Mouse (Mus musculus) CH12.LX (cell line): Measurements from ENCODE around the gene Tnc. TPM values are rescaled to one million over a fixed set of nuclear protein-coding genes. Genes with fewer than 3 reads are reported as not detected.
"Not testable (repeated sequence)": the region's sequence is repeated elsewhere in the genome, so short reads cannot be mapped to it uniquely, and the experiment has no call there.

Source experiments
- DNase-seq: peaks from one replicate; pipeline ENCODE4 v3.0.0-alpha.2; 2013; ENCODE audit errors: extremely low read depth
- H3K27ac ChIP-seq: 2 replicates; pipeline ENCODE4 v1.5.1; 2012; ENCODE audit warnings: low read depth, mild to moderate bottlenecking, control low read depth, moderate library complexity; ENCODE audit not compliant: insufficient read depth
- H3K27me3 ChIP-seq: replicated peaks from 2 replicates; pipeline ENCODE3; 2012; ENCODE audit warnings: inconsistent platforms
- H3K36me3 ChIP-seq, 2 experiments: replicated peaks in 1 of 2; 2 replicates each; pipeline versions ENCODE3 to v1.6.1; 2012; ENCODE audit warnings: inconsistent platforms in 1 of 2, low read length in 1 of 2, mild to moderate bottlenecking in 1 of 2, mixed read lengths in 1 of 2, moderate library complexity in 1 of 2; ENCODE audit not compliant: control insufficient read depth in 1 of 2, insufficient read depth in 1 of 2
- H3K4me1 ChIP-seq, 2 experiments: 2 replicates each; pipeline ENCODE4 v1.6.1; 2012; ENCODE audit warnings: inconsistent platforms in 1 of 2, moderate library complexity in 1 of 2; ENCODE audit not compliant: insufficient read depth in 2 of 2, control insufficient read depth in 1 of 2
- H3K4me2 ChIP-seq: 2 replicates; pipeline ENCODE4 v1.6.1; 2012; ENCODE audit warnings: low read depth, mild to moderate bottlenecking, control low read depth; ENCODE audit not compliant: poor library complexity, insufficient read depth, severe bottlenecking
- H3K4me3 ChIP-seq, 3 experiments: fragments of 150-350 bp in 1 of 3; sonication (generic) in 1 of 3; replicated peaks in 1 of 3; 2 replicates each; pipeline versions ENCODE3 to v1.5.1; 2011 to 2012; ENCODE audit warnings: low read depth in 2 of 3, low read length in 2 of 3, mild to moderate bottlenecking in 2 of 3, moderate library complexity in 2 of 3, control low read depth in 1 of 3, improper control_type of control experiment in 1 of 3, inconsistent platforms in 1 of 3, mixed read lengths in 1 of 3; ENCODE audit not compliant: poor library complexity in 1 of 3
- H3K79me2 ChIP-seq: replicated peaks from 2 replicates; pipeline ENCODE4 v1.6.1; 2012; ENCODE audit warnings: mild to moderate bottlenecking, moderate library complexity; ENCODE audit not compliant: control insufficient read depth, poor library complexity, insufficient read depth, severe bottlenecking; ENCODE audit errors: extremely low read depth
- H3K9ac ChIP-seq: 2 replicates; pipeline ENCODE4 v1.6.1; 2012; ENCODE audit warnings: low read depth, mild to moderate bottlenecking, control low read depth, moderate library complexity; ENCODE audit not compliant: insufficient read depth
- H3K9me3 ChIP-seq: replicated peaks from 2 replicates; pipeline ENCODE3; 2012; ENCODE audit warnings: low read length, inconsistent platforms, mixed read lengths
- CTCF ChIP-seq, 2 experiments: IDR thresholded peaks in 1 of 2; conservative IDR thresholded peaks in 1 of 2; 2 replicates each; pipeline ENCODE4 v1.5.1; 2011 to 2012; ENCODE audit warnings: low read depth in 2 of 2, low read length in 2 of 2, improper control_type of control experiment in 1 of 2, inconsistent platforms in 1 of 2, mild to moderate bottlenecking in 1 of 2, moderate library complexity in 1 of 2
- E2F4 ChIP-seq: IDR thresholded peaks from 2 replicates; pipeline ENCODE4 v1.6.1; 2011; ENCODE audit warnings: low read depth, low read length, improper control_type of control experiment; ENCODE audit not compliant: insufficient replicate concordance
- ETS1 ChIP-seq: conservative IDR thresholded peaks from 2 replicates; pipeline ENCODE4 v1.6.1; 2012; ENCODE audit warnings: low read depth, mild to moderate bottlenecking, inconsistent platforms, low read length, improper control_type of control experiment, moderate library complexity
- GABPA ChIP-seq: IDR thresholded peaks from 2 replicates; pipeline ENCODE4 v1.6.1; 2012; ENCODE audit warnings: low read depth, low read length, improper control_type of control experiment, inconsistent platforms; ENCODE audit not compliant: insufficient replicate concordance
- IRF4 ChIP-seq: IDR thresholded peaks from 2 replicates; pipeline ENCODE4 v1.6.1; 2014; ENCODE audit warnings: low read depth, mild to moderate bottlenecking, inconsistent platforms, low read length, improper control_type of control experiment
- JUN ChIP-seq: IDR thresholded peaks from 2 replicates; pipeline ENCODE4 v1.6.1; 2011; ENCODE audit warnings: low read depth, mild to moderate bottlenecking, low read length, improper control_type of control experiment, moderate library complexity; ENCODE audit not compliant: insufficient read depth
- JUND ChIP-seq: conservative IDR thresholded peaks from 2 replicates; pipeline ENCODE4 v1.6.1; 2011; ENCODE audit warnings: low read depth, low read length, improper control_type of control experiment
- KAT2A ChIP-seq: IDR thresholded peaks from 2 replicates; pipeline ENCODE4 v1.6.1; 2012; ENCODE audit warnings: low read length, improper control_type of control experiment, inconsistent platforms; ENCODE audit not compliant: insufficient replicate concordance
- MAFK ChIP-seq: IDR thresholded peaks from 2 replicates; pipeline ENCODE4 v1.6.1; 2011; ENCODE audit warnings: low read length, improper control_type of control experiment; ENCODE audit not compliant: insufficient replicate concordance
- MAX ChIP-seq: IDR thresholded peaks from 2 replicates; pipeline ENCODE4 v1.6.1; 2011; ENCODE audit warnings: low read length, improper control_type of control experiment
- MXI1 ChIP-seq: IDR thresholded peaks from 2 replicates; pipeline ENCODE4 v1.6.1; 2011; ENCODE audit warnings: mild to moderate bottlenecking, low read depth, low read length, improper control_type of control experiment
- NELFE ChIP-seq: IDR thresholded peaks from 2 replicates; pipeline ENCODE4 v1.6.1; 2011; ENCODE audit warnings: low read depth, low read length, improper control_type of control experiment
- PAX5 ChIP-seq: IDR thresholded peaks from 2 replicates; pipeline ENCODE4 v1.6.1; 2012; ENCODE audit warnings: low read length, inconsistent platforms, mixed read lengths
- POLR2A ChIP-seq: IDR thresholded peaks from 2 replicates; pipeline ENCODE4 v1.6.1; 2011; ENCODE audit warnings: low read depth, mild to moderate bottlenecking, improper control_type of control experiment, low read length
- RAD21 ChIP-seq: IDR thresholded peaks from 2 replicates; pipeline ENCODE4 v1.6.1; 2011; ENCODE audit warnings: low read depth, mild to moderate bottlenecking, low read length, improper control_type of control experiment, moderate library complexity
- SMC3 ChIP-seq: IDR thresholded peaks from 2 replicates; pipeline ENCODE4 v1.6.1; 2011; ENCODE audit warnings: low read depth, low read length, improper control_type of control experiment
- TBP ChIP-seq: conservative IDR thresholded peaks from 2 replicates; pipeline ENCODE4 v1.6.1; 2011; ENCODE audit warnings: low read depth, low read length, improper control_type of control experiment
- UBTF ChIP-seq: IDR thresholded peaks from 2 replicates; pipeline ENCODE4 v1.6.1; 2012; ENCODE audit warnings: low read depth, mild to moderate bottlenecking, inconsistent platforms, low read length, improper control_type of control experiment, moderate library complexity
- USF1 ChIP-seq: IDR thresholded peaks from 2 replicates; pipeline ENCODE4 v1.6.1; 2014; ENCODE audit warnings: low read depth, mild to moderate bottlenecking, inconsistent platforms, low read length, improper control_type of control experiment
- USF2 ChIP-seq: conservative IDR thresholded peaks from 2 replicates; pipeline ENCODE4 v1.6.1; 2011; ENCODE audit warnings: low read depth, low read length, improper control_type of control experiment
- ZC3H11A ChIP-seq: IDR thresholded peaks from 2 replicates; pipeline ENCODE4 v1.6.1; 2012; ENCODE audit warnings: low read depth, mild to moderate bottlenecking, inconsistent platforms, low read length, improper control_type of control experiment
- ZMIZ1 ChIP-seq: IDR thresholded peaks from 2 replicates; pipeline ENCODE4 v1.6.1; 2012; ENCODE audit warnings: low read depth, mild to moderate bottlenecking, inconsistent platforms, low read length, improper control_type of control experiment
- ZNF384 ChIP-seq: IDR thresholded peaks from 2 replicates; pipeline ENCODE4 v1.6.1; 2012; ENCODE audit warnings: low read depth, low read length, improper control_type of control experiment, inconsistent platforms
- dilution Hi-C: fragments of 300-500 bp; cut with MboI; formaldehyde crosslinking; loops from 2 replicates; pipeline ENCODE4 v1.14.3; 2020; ENCODE audit warnings: low sequenced_read_pairs; ENCODE audit not compliant: extremely low pct_unique_long_range_greater_than_20kb, extremely low pct_ligation_motif_present
- in situ Hi-C: fragments of 300-500 bp; cut with MboI; formaldehyde crosslinking; loops from 3 replicates; pipeline ENCODE4 v1.14.3; 2019; ENCODE audit warnings: low sequenced_read_pairs, low pct_ligation_motif_present, low pct_unique_long_range_greater_than_20kb, mixed read lengths
- polyA plus RNA-seq: library from polyadenylated mRNA; unstranded; fragments of >175 nt; gene quantifications from 2 replicates; pipeline ENCODE4 v1.2.1, GENCODE M21; 2012; ENCODE audit warnings: low read depth; ENCODE audit not compliant: insufficient read length
- total RNA-seq, 2 experiments: library from RNA; depleted of rRNA; stranded (reverse); fragments of 300-350 nt in 1 of 2; fragments of >200 nt in 1 of 2; gene quantifications; 2 replicates each; pipeline ENCODE4 v1.2.3; 2012 to 2014

Tnc gene
- total and polyA plus RNA-seq, 3 experiments = 0.13 to 1.2 TPM; not detected in 1

- no peak overlapping the region for H3K27ac ChIP-seq
- H3K4me2 ChIP-seq = no peak overlapping the region
- dilution Hi-C loops = no loop called here
- H3K4me1 ChIP-seq = peaks cover 15 to 35% of the 10 kb centered on the region in 2 experiments
- H3K36me3 ChIP-seq = peaks cover 16 to 43% of the 10 kb centered on the region in 2 experiments
- H3K79me2 ChIP-seq = peaks cover 11% of the 10 kb centered on the region; the same call in 1 of the 2 replicates
- DNase-seq = no peak
- no peak overlapping the region for H3K9ac ChIP-seq
- TF ChIP-seq MXI1 (no peak), ETS1 (no peak), JUN (no peak), USF2 (no peak), RAD21 (no peak), TBP (no peak), USF1 (no peak), GABPA (no peak), MAFK (no peak), IRF4 (no peak), E2F4 (no peak), ZNF384 (no peak)
- no peaks in the 10 kb centered on the region for H3K27me3 ChIP-seq
- in situ Hi-C loops = no loop called here
- H3K4me3 ChIP-seq = no peak overlapping the region
- H3K9me3 ChIP-seq = no peaks in the 10 kb centered on the region
Observed at GRCm38 (mm10) chr4:63950054-63950453, 96.8 kb downstream of the Tnc start.

- H3K27me3 ChIP-seq, dilution Hi-C loops, H3K4me3 ChIP-seq, H3K9me3 ChIP-seq, H3K9ac ChIP-seq, H3K4me2 ChIP-seq, H3K27ac ChIP-seq, DNase-seq: not testable (repeated sequence)
- Histone ChIP-seq H3K79me2 (peaks cover 11% of the 10 kb centered on the region), H3K4me1 (peaks cover 24 to 47% of the 10 kb centered on the region in 2 experiments), H3K36me3 (peaks cover 14 to 56% of the 10 kb centered on the region in 2 experiments)
- in situ Hi-C loops = loop anchor here (10.0 to 25.0 kb wide), 2 partner anchors 264 to 536 kb away; partner anchors contain the start of gene Akna
Observed at GRCm38 (mm10) chr4:63948688-63949073, 98.1 kb downstream of the Tnc start.

GRCm38 (mm10) chr4:63948066-63948687 is 98.6 kb downstream of the Tnc start:
- no peaks in the 10 kb centered on the region for H3K9me3 ChIP-seq
- H3K36me3 ChIP-seq = peaks cover 14 to 57% of the 10 kb centered on the region in 2 experiments
- H3K79me2 ChIP-seq = peaks cover 11% of the 10 kb centered on the region
- dilution Hi-C loops (no loop called here), in situ Hi-C loops (loop anchor here (10.0 to 25.0 kb wide), 2 partner anchors 263 to 536 kb away; partner anchors contain the start of gene Akna)
- H3K4me1 ChIP-seq = peaks cover 27 to 52% of the 10 kb centered on the region in 2 experiments
- no peak overlapping the region for H3K4me3 ChIP-seq
- peak; percentile 84 for DNase-seq
- 0 out of 2 replicates have a peak overlapping the region, but pooled peaks have one; percentile 27 for H3K4me2 ChIP-seq
- no peak overlapping the region; the same call in 1 of the 2 replicates for H3K9ac ChIP-seq
- no peak for TF ChIP-seq GABPA
- no peak for TF ChIP-seq POLR2A
- no peak for TF ChIP-seq UBTF
- TF ChIP-seq NELFE = peak; percentile 34; the same call in 1 of the 2 replicates
- TF ChIP-seq RAD21 = peak; percentile 94
- TF ChIP-seq SMC3 = peak; percentile 93
- no peak for TF ChIP-seq PAX5
- TF ChIP-seq KAT2A = no peak
- TF ChIP-seq MXI1 = no peak
- TF ChIP-seq JUN = no peak
- peak; percentile 28; the same call in 1 of the 2 replicates for TF ChIP-seq IRF4
- peak; percentile 80 for TF ChIP-seq ZC3H11A
- no peak for TF ChIP-seq MAX
- peak; percentile 72 to 86 for TF ChIP-seq CTCF (conservative IDR thresholded peaks at IDR 0.05 in 1 of 2, IDR thresholded peaks at IDR 0.05 in 1 of 2; ENCODE audit: low read depth in 2 of 2, low read length in 2 of 2)
- TF ChIP-seq JUND = 0 out of 2 replicates have a peak, but pooled peaks have one; percentile 34
- TF ChIP-seq ZMIZ1 = no peak
- no peak overlapping the region for H3K27ac ChIP-seq
- H3K27me3 ChIP-seq = no peaks in the 10 kb centered on the region
